Mouse (Mus musculus) inflammation-experienced regulatory T-cells, adult 6 months (primary cell): ENCODE data around the gene Hgfac. TPM values are rescaled to one million over a fixed set of nuclear protein-coding genes. Genes with fewer than 3 reads are reported as not detected.

ENCODE experiments used
- ATAC-seq: one replicate; pipeline ENCODE4 v1.8.0; 2017
- polyA plus RNA-seq, 3 experiments: library from polyadenylated mRNA; unstranded; fragments of 100-300 nt; shearing (Covaris generic); gene quantifications; one replicate each; pipeline ENCODE4 v1.2.1; 2017

The Hgfac gene
- polyA plus RNA-seq = 1 to 10 TPM; 4.5 to 8.0 (median 5.1) TPM

GRCm38 (mm10) chr5:35041268-35041829, at the start of gene Hgfac:
Hgfac (plus strand) TSS chr5:35041509.
- ATAC-seq = no peak

GRCm38 (mm10) chr5:34998754-34999153, 42.6 kb upstream of the Hgfac start:
- ATAC-seq = no peak

GRCm38 (mm10) chr5:34999281-34999680, 42.0 kb upstream of the Hgfac start:
- ATAC-seq = no peak

- ATAC-seq = no peak
Measured at GRCm38 (mm10) chr5:35000323-35000722, 41.0 kb upstream of the Hgfac start.

- no peak for ATAC-seq
Measured at GRCm38 (mm10) chr5:35001144-35001543, 40.2 kb upstream of the Hgfac start.

GRCm38 (mm10) chr5:35003611-35004162, 37.6 kb upstream of the Hgfac start:
- ATAC-seq = no peak

GRCm38 (mm10) chr5:35004769-35005168, 36.5 kb upstream of the Hgfac start:
- no peak for ATAC-seq

GRCm38 (mm10) chr5:35005659-35006058, 35.6 kb upstream of the Hgfac start:
- no peak for ATAC-seq

- ATAC-seq = no peak
Measured at GRCm38 (mm10) chr5:35006599-35006998, 34.7 kb upstream of the Hgfac start.

- no peak for ATAC-seq
Measured at GRCm38 (mm10) chr5:35009163-35009562, 32.1 kb upstream of the Hgfac start.

- no peak for ATAC-seq
Measured at GRCm38 (mm10) chr5:35010656-35011055, 30.7 kb upstream of the Hgfac start.

- no peak for ATAC-seq
Measured at GRCm38 (mm10) chr5:35011156-35011923, 30.0 kb upstream of the Hgfac start.

- ATAC-seq = no peak
Measured at GRCm38 (mm10) chr5:35014036-35014435, 27.3 kb upstream of the Hgfac start.

GRCm38 (mm10) chr5:35019673-35020300, 21.5 kb upstream of the Hgfac start:
- no peak for ATAC-seq

- no peak for ATAC-seq
Measured at GRCm38 (mm10) chr5:35020410-35021241, 20.7 kb upstream of the Hgfac start.

GRCm38 (mm10) chr5:35024975-35025374, 16.3 kb upstream of the Hgfac start:
- ATAC-seq = no peak

GRCm38 (mm10) chr5:35029303-35029702, 12.0 kb upstream of the Hgfac start:
- ATAC-seq = no peak

GRCm38 (mm10) chr5:35029755-35030154, 11.6 kb upstream of the Hgfac start:
- ATAC-seq = no peak

- ATAC-seq = no peak
Measured at GRCm38 (mm10) chr5:35033068-35033467, 8.2 kb upstream of the Hgfac start.

GRCm38 (mm10) chr5:35033619-35034018, 7.7 kb upstream of the Hgfac start:
- ATAC-seq = no peak

GRCm38 (mm10) chr5:35035141-35035540, 6.2 kb upstream of the Hgfac start:
- ATAC-seq = no peak

- no peak for ATAC-seq
Measured at GRCm38 (mm10) chr5:35035795-35036194, 5.5 kb upstream of the Hgfac start.

GRCm38 (mm10) chr5:35037438-35037837, 3.9 kb upstream of the Hgfac start:
- ATAC-seq = no peak
